Mouse (Mus musculus) thymus, postnatal 14 days (tissue): ENCODE data around the gene Mlycd.
"Not testable (repeated sequence)": the region's sequence is repeated elsewhere in the genome, so short reads cannot be mapped to it uniquely, and the experiment has no call there.

Experiments used
- DNase-seq: peaks from one replicate; pipeline ENCODE4 v3.0.0; 2021

Mlycd gene

GRCm38 (mm10) chr8:119394524-119395026 is at the start of gene Mlycd:
Gene Mlycd (plus strand): TSS chr8:119394878.
- DNase-seq, result peak; percentile 91

GRCm38 (mm10) chr8:119345029-119345682 is 49.5 kb upstream of the Mlycd start:
- DNase-seq, result peak; percentile 31

- peak; percentile 29 for DNase-seq
Measured at GRCm38 (mm10) chr8:119345683-119346075, 49.0 kb upstream of the Mlycd start.

- no peak for DNase-seq
Measured at GRCm38 (mm10) chr8:119351647-119352046, 43.0 kb upstream of the Mlycd start.

GRCm38 (mm10) chr8:119352977-119353658 is 41.6 kb upstream of the Mlycd start:
- no peak for DNase-seq

- no peak for DNase-seq
Measured at GRCm38 (mm10) chr8:119353659-119354023, 41.0 kb upstream of the Mlycd start.

GRCm38 (mm10) chr8:119356631-119357030 is 38.0 kb upstream of the Mlycd start:
- not testable (repeated sequence) for DNase-seq

GRCm38 (mm10) chr8:119358175-119358574 is 36.5 kb upstream of the Mlycd start:
- DNase-seq, result no peak

GRCm38 (mm10) chr8:119358836-119359235 is 35.8 kb upstream of the Mlycd start:
- DNase-seq, result peak; percentile 74

- DNase-seq, result no peak
Measured at GRCm38 (mm10) chr8:119360686-119361295, 33.9 kb upstream of the Mlycd start.

- DNase-seq, result not testable (repeated sequence)
Measured at GRCm38 (mm10) chr8:119374716-119375115, 20.0 kb upstream of the Mlycd start.

GRCm38 (mm10) chr8:119378476-119378875 is 16.2 kb upstream of the Mlycd start:
- DNase-seq, result no peak

GRCm38 (mm10) chr8:119380619-119381018 is 14.1 kb upstream of the Mlycd start:
- DNase-seq, result peak; percentile 46

GRCm38 (mm10) chr8:119384478-119384877 is 10.2 kb upstream of the Mlycd start:
- peak; percentile 64 for DNase-seq

GRCm38 (mm10) chr8:119385854-119386253 is 8.8 kb upstream of the Mlycd start:
- no peak for DNase-seq

- DNase-seq, result no peak
Measured at GRCm38 (mm10) chr8:119386988-119387387, 7.7 kb upstream of the Mlycd start.

- DNase-seq, result no peak
Measured at GRCm38 (mm10) chr8:119394097-119394496, 581 bp upstream of the Mlycd start.

GRCm38 (mm10) chr8:119395072-119395950 is 633 bp downstream of the Mlycd start:
- peak; percentile 37 for DNase-seq

GRCm38 (mm10) chr8:119398558-119398957 is 3.9 kb downstream of the Mlycd start:
- no peak for DNase-seq

- no peak for DNase-seq
Measured at GRCm38 (mm10) chr8:119399255-119399654, 4.6 kb downstream of the Mlycd start.

- DNase-seq, result no peak
Measured at GRCm38 (mm10) chr8:119400122-119400671, 5.5 kb downstream of the Mlycd start.

- no peak for DNase-seq
Measured at GRCm38 (mm10) chr8:119400904-119401303, 6.2 kb downstream of the Mlycd start.

- DNase-seq, result no peak
Measured at GRCm38 (mm10) chr8:119403912-119404311, 9.2 kb downstream of the Mlycd start.
